Mouse (Mus musculus) CD4-positive, CD25-positive, alpha-beta regulatory T cell, adult 2 months (primary cell): ENCODE data around the gene Jarid2.

Experiments used
- DNase-seq: peaks from one replicate; pipeline ENCODE4 v3.0.0-alpha.2; 2012; ENCODE audit warnings: low read depth, low spot score

Gene Jarid2

DNA sequence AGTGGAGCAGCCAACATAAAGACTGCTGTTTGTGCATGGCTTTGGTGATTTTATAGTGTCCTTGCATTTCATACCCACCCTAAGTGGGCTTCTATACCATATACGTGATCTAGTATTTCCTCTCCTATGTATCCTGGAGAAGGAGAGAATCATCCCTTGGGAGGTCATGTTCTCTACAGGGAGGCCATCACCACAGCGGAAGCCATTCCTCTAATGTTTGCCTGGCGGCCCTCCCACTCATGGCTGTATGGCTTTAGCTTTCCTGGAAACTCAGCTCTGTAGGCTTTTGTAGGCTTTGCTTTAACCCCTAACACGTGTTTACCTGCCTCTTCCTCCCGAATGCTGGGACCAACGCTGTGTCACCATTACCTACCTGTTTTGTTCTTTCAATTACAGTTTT, 108.2 kb downstream of the Jarid2 start:
- no peak for DNase-seq

DNA sequence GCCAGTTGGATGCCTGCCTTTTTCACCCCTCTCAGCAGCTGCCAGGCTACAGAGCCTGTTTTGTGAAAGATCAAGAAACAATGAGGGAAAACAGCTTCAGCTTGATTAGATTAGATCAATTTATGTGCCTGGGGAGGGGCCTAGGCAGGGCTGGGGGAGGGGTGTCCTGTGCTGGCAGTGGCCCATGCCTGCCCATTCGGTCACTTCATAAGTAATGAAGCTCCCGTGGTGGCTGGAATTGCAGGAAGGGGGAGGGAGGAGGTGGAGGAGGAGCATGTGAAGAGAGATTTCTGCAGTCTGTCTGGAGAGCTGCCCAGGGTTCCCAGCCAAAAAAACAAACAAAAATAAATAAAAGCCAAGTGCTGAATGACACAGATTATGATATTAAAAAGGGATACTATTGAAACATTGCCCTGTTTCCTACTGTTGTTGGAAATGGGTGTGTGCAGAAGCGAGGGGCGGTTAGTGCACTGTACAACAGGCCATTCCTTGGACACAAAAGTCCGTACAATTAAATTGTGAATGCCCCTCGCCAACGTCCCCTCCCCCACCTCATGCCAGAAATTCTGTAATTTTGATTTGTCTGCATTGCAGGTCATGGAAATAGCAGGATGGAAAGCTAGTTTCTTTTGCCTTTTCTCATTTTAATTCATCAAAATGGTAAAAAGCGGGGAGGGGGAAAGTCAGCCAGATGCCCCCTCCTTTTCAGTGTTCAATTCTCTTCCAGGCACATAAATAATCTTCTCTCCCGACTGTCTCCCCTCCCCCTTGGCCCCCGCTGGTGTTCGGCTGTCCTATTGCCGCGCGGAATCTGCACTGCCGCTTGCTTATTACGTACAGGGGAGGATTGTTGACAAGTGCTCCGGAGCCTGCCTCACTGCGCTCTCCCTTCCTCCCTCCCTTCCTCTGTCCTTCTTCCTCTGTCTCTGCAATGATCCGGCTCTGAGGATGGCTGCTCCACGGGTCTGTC, 110.9 kb downstream of the Jarid2 start:
- no peak for DNase-seq

DNA sequence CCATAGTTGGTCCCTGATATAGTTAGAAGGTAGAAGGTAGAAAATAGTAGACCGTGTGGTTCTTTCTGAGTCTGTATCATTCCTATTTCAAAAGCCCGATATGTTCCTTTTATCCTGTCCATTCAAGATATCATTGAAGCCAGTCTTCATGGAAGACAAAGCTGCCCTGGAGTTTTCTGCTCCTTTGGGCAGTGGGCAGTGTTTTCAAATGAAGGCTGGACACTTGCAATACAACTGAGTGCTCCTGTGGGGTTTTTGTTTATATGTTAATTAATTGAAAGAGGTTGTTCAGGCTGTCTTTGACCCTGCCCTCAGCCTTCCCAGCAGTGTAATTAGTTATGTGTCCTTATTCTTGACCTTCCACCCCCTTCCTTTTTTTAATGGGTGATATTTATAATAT, 122.2 kb downstream of the Jarid2 start:
- DNase-seq, result no peak

DNA sequence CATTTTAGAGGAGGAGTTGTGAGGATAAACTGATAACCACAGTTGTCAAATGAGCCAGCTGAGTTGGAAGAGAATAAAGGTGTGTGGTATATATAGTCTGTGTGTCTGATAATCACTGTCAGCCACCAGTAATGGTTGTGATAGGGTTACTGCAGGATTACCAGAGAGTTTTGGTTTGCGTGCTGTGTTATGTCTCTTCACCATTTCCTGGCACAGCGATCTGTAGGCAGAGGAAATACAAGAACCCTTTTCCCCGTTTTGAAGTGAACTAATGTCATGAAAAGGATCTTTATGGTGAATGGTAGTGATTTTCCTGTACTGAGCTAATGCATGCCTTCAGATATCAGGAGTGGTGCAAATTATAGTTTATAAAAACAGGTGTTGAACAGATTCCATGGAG, 122.8 kb downstream of the Jarid2 start:
- DNase-seq, result peak; percentile 44

DNA sequence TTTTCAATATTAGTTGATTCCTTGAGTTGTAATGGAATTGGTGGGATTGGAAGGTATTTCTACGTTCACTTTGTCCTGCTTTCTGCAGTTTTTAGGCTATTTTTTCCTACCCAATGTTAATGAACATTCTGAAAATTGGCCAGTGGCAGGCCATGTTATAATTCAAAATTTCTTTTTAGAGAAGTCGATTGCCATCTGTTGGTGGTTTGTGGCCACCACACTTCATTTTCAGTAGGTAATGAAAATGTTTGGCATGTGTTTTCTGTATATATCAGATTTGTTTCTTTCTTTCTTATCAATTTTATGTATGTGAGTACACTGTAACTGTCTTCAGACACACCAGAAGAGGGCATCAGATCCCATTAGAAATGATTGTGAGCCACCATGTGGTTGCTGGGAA, 136.3 kb downstream of the Jarid2 start:
- DNase-seq, result peak; percentile 53

DNA sequence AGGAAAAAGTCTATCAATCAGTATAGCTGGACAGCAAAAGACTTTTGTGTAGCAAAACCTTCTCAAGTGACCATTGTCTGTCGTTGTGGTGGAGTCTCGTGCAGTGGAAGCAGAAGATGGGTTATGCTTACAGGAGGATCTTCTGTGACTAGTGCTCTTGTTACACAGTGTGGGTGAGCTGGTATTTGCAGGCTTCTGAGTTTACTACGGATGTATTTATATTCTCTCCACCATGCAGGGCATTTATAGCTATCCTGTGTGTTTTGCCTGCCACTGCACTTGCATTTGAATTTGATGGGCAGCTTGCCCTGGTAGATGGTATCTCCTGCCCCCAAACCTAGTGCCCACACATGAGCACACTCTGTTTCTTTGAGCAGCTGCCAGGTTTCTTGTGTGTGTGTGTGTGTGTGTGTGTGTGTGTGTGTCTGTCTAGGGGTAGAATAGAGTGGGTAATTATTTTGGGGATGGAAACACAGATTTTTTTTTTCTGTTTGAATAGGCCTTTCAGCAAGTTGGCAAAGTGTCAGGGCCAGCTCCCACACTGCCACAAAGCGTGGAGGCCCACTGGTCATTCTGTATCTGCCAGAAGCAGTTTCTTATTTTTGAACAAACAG, 138.9 kb downstream of the Jarid2 start:
- DNase-seq, result no peak

DNA sequence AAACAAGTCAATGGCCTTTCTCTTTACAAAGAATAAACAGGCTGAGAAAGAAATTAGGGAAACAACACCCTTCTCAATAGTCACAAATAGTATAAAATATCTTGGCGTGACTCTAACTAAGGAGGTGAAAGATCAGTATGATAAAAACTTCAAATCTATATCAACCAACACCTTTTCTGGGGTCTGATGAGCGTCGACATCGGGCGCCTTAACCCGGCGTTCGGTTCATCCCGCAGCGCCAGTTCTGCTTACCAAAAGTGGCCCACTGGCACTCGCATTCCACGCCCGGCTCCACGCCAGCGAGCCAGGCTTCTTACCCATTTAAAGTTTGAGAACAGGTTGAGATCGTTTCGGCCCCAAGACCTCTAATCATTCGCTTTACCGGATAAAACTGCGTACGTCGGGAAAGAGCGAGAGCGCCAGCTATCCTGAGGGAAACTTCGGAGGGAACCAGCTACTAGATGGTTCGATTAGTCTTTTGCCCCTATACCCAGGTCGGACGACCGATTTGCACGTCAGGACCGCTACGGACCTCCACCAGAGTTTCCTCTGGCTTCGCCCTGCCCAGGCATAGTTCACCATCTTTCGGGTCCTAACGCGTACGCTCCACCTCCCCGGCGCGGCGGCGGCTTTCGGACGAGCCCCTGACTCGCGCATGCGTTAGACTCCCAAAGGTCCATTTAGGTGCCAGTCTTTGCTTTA, 140.3 kb downstream of the Jarid2 start:
- peak; percentile 99 for DNase-seq

DNA sequence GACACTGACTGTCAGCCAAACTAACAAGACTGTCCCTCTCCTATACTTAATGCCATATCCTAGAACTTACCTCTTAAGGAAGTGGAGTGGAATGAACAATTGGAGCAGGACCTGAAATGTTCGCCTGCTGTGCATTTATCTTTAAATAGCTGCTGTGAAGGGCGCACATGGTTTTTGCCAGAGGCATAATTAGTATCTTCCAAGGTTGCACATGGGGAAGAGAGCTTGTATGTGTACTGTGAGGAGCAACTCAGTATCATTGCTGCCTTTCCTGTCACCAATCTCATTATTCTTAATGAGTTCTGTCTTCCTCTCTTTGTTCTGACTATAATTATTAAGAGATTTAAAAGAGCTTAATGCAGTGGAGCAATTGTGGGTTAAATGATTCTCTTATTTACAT, 147.5 kb downstream of the Jarid2 start:
- no peak for DNase-seq

DNA sequence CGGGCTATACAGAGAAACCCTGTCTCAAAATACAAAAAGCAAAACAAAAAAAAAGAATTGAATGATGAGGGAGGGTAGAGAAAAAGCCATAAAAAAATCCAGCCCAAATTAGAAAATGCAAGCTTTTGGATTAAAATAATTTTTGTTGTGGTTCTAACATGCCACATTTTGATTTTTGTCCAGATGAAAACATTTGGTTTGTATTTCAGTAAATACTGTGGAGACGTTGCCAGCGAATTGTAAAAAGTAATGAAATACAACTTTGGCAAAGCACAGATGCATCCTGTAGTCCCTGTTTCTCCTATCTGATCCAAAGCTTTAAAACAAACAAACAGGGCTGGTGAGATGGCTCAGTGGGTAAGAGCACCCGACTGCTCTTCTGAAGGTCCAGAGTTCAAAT, 151.7 kb downstream of the Jarid2 start:
- no peak for DNase-seq

DNA sequence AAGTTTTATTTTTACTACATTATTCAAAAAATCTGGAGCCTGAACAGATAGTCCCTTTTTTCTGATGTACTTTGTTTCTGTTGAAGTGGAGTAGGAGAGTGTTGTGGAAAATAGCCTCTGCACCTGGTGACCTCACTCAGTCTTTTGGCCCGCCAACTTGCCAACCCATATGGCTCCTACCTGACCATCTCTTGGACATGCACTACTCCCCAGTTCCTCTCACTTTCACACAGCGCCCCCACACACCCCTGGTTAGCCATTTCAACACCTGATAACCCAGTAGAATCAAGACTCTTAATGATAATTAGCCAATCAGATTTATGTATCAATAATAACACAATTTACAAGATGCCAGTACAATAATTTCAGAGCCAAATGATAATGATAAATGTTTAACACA, 156.9 kb downstream of the Jarid2 start:
- DNase-seq, result no peak

DNA sequence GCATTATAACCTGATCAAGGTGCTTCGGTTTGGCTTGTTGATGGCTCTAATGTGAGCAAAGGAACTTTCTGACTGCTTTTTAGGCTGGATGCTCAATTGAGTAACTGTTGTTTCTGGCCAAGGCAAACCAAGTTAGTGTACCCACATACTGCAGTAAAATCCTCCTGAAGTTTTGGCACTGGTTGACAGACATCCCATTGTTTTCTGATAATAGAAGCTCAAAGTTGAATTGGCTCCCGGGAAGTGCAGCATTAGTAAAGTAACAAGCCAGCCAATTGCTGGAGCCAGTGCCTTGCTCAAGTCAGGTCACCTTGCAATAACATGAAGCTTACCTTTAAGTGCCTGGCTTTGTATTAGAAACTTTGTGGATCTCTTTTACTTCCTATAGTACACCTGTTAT, 161.3 kb downstream of the Jarid2 start:
- no peak for DNase-seq

DNA sequence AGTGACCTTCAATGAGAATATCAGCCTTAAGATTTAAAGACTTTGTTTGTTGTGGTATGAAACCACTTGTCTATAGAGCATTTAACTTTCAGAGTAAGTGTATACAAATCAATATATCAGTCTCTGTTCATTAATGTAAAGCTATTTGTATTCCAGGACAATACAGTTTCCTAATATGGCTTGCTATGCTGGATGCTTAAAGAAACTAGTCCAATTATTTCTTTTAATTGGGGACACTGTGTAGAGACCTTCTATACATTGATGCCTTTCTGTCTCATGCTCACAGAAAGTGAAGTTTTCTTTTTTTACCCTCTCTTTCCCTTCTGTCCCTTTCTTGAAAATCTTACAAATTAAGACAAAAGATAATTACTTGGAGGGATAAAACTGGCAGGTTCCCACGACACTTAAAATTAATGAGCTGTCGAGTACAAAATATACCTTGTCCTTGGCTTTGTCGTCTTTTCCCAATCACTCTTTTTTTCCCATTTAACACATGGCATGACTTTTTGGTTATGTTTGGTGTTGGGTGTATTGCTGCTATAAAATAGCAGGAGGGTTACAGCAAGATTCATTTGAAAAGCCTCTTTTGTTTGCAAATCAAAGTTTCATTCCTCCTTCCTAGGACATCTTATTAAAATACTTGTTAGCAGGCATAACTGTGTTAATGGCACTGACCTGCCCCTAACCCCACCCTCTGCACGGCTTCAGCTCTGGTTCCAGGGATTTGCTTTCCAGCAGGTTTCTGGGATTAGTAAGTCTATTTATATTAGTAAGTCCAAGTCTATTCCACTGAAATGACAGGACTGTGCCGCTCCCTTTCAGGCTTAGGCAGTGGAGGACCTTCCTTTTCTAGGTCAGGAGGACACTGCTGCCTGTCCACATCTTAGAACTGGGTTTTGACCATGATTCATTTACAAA, 162.8 kb downstream of the Jarid2 start:
- DNase-seq, result no peak

DNA sequence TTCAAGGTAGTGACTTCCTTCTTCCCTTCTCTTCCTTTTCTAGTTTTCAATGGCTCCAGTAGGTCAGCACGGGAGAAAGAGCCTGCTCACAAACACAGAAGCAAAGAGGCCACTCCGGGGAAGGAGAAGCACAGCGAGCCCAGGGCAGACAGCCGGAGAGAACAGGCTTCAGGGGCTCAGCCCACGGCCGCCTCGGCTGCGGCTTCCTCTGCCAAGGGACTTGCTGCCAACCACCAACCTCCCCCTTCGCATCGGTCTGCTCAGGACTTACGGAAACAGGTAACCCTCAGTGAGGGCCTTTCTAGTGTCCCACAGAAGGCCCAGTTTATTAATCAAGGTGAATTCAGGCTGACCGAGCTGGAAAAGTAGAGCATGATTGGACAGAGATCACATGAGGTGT, 166.9 kb downstream of the Jarid2 start:
- DNase-seq, result no peak

DNA sequence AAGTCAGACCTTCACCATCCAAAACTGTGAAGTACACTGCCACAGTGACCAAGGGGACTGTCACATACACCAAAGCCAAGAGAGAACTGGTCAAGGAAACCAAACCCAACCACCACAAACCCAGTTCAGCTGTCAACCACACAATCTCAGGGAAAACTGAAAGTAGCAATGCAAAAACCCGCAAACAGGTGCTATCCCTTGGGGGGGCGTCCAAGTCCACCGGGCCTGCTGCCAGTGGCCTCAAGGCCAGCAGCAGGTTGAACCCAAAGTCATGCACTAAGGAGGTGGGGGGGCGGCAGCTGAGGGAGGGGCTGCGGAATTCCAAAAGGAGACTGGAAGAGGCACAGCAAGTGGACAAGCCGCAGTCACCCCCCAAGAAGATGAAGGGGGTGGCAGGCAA, 173.0 kb downstream of the Jarid2 start:
- DNase-seq, result no peak

DNA sequence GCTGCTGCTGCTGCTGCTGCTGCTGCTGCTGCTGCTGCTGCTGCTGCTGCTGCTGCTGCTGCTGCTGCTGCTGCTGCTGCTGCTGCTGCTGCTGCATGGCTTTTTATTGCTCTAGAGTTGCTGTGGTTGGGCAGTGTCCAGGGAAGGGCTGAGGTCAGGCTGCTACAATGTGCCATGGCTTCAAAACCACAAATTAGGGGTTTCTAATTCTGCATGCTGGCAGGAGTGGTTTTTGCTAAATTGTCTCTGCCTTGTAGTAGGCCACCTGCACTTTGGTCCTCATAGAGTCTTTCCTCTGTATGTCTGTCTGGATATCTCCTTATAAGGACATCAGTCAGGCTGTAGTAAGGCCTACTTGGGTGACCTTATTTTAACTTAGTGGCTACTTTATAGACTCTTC, 174.1 kb downstream of the Jarid2 start:
- DNase-seq, result no peak

DNA sequence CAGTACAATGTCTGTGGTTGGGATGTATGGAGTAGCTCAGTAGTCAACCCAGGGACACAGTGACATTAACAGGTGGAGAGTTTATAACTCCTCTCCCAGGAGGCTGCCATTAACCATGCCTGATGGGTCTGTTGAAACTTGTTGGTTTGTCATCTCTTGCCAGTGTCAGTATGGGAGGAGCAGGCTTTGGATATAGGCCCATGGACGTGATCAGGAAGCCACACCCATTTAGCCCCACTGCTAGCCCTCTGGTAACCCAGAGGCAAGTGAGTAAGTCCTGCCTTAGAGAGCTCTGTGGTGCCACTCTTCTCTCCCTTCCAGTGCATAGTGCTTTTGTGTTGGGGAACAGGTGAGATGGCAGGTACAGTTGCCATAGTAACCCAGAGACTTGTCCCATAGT, 175.0 kb downstream of the Jarid2 start:
- DNase-seq, result no peak

DNA sequence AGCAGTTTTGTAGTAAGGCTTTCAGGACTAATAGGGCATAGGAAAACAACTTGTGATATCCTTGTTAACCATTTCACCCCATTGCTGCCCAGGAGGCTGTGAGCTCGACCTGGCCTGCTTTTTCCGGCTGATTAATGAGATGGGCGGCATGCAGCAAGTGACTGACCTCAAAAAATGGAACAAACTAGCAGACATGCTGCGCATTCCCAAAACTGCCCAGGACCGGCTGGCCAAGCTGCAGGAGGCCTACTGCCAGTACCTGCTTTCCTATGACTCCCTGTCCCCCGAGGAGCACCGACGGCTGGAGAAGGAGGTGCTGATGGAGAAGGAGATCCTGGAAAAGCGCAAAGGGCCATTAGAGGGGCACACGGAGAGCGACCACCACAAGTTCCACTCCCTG, 176.9 kb downstream of the Jarid2 start:
- DNase-seq, result no peak

DNA sequence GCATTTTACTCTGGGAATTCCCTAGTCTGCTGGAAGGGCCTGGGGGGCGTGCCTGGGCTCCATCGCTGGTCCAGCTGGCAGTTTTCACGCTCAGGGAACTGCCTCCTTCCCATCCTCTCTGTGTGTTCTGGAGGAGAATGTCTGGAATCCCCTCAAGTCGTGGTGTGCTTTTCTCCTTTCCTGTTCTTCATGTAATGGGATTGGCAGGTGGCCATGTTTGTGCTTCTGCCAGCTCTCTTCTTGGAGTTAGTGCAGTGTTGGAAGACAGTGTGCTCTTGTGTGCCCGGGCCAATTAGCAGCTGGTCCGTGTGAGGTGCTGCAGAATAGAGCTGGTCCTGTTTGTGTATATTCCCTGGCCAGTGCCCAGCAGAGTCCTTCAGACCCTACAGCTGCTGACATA, 178.4 kb downstream of the Jarid2 start:
- no peak for DNase-seq

DNA sequence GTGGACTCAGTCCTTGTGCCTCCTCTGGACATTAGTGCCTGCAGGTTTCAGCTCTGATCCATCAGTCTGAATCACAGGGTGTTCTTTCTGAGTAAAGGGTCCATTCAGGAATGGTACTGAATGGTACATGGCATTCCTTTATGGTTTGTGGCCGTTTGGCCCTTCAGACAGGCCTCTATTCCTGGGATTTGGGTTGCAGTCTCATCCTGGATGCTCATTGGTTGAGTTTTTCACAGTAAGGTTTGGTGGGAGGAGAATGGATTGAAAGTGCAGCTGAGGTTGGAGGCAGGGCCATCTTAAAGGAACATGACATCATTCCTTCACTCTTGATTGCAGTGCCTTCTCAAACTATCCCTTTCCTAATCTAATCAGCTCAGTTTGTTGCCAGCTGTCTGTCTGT, 179.5 kb downstream of the Jarid2 start:
- no peak for DNase-seq

DNA sequence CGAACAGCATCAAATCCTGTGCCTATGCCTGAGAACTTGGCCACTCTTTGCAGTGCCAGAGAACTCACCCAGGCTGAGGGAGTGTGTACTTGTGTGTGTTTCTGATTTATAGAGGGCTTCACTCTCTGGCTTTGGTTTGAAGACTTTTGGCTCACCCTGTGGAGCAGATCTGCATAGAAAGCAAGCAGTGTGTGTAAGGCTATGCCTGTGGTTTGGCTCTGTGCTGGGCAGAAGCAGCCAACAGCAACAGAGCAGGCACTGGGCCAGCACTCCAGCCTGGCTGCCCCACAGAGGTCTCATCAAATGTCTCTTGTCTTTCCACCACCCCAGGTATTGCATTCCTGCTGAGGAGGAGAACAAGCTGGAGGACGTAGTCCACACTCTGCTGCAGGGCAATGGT, 183.6 kb downstream of the Jarid2 start:
- no peak for DNase-seq

DNA sequence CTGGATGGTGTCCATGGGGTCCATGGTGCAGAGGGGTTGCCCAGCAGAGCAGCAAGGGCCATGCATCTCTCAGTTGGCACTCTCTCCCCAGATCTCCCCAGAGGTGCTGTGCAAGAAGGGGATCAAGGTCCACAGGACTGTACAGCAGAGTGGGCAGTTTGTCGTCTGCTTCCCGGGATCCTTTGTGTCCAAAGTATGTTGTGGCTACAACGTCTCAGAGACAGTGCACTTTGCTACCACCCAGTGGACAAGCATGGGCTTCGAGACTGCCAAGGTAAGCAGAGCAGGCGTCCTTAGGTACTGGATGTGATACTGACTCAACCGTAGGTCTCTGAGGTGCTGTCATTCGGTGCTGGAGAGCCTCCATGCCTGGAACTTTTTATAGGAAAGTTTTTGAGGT, 184.3 kb downstream of the Jarid2 start:
- DNase-seq, result no peak

DNA sequence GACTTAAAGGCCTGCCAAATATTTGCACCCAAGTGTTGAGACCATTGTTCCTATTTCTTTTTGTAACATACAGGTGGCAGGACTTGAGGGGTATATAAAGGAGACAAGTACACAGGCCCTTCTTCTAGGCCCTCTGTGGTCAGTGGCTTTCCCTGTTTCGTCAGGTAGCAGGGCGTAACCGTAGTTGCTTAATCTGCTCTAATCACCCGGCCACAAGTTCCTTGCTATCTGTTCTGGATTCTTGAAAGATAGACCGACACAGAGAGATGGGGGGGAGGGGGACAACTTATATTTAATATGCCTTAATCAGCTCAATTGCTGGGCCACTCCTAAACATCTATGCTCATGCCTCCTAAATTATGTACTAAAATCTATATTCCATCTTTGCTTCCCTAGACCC, 186.1 kb downstream of the Jarid2 start:
- DNase-seq, result no peak
